Mouse (Mus musculus) ES-E14 (cell line): ENCODE data around the gene Ddx21.
"Not testable (repeated sequence)": the region's sequence is repeated elsewhere in the genome, so short reads cannot be mapped to it uniquely, and the experiment has no call there.

Experiments used
- CHD2 ChIP-seq: IDR thresholded peaks from 2 replicates; pipeline ENCODE4 v1.6.1; 2014; ENCODE audit warnings: mild to moderate bottlenecking, low read depth, low read length, inconsistent platforms
- HCFC1 ChIP-seq: IDR thresholded peaks from 2 replicates; pipeline ENCODE4 v1.6.1; 2012; ENCODE audit warnings: low read length, inconsistent platforms, borderline replicate concordance; ENCODE audit not compliant: insufficient read depth
- MAFK ChIP-seq: IDR thresholded peaks from 2 replicates; pipeline ENCODE4 v1.6.1; 2014; ENCODE audit warnings: mild to moderate bottlenecking, low read depth, low read length, inconsistent platforms; ENCODE audit not compliant: insufficient read depth
- ZC3H11A ChIP-seq: IDR thresholded peaks from 2 replicates; pipeline ENCODE4 v1.6.1; 2012; ENCODE audit warnings: low read depth, mild to moderate bottlenecking, inconsistent platforms, low read length, borderline replicate concordance

DNA sequence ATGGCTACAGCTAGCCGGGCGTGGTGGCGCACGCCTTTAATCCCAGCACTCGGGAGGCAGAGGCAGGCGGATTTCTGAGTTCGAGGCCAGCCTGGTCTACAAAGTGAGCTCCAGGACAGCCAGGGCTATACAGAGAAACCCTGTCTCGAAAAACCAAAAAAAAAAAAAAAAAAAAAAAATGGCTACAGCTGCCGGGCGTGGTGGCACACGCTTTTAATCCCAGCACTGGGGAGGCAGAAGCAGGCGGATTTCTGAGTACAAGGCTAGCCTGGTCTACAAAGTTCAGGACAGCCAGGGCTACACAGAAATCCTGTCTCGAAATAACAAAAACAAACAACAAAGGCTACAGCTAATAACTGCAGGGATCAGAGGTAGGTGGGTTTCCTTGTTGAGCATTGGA is 23.0 kb downstream of the Ddx21 start:
- not testable (repeated sequence) for TF ChIP-seq ZC3H11A, MAFK, HCFC1, CHD2
